Mouse (Mus musculus) cerebellum, adult 11 months (tissue): ENCODE measurements around the gene Agpat1.

ENCODE experiments used
- DNase-seq: peaks from one replicate; pipeline ENCODE4 v3.0.0; 2022

The Agpat1 gene

DNA sequence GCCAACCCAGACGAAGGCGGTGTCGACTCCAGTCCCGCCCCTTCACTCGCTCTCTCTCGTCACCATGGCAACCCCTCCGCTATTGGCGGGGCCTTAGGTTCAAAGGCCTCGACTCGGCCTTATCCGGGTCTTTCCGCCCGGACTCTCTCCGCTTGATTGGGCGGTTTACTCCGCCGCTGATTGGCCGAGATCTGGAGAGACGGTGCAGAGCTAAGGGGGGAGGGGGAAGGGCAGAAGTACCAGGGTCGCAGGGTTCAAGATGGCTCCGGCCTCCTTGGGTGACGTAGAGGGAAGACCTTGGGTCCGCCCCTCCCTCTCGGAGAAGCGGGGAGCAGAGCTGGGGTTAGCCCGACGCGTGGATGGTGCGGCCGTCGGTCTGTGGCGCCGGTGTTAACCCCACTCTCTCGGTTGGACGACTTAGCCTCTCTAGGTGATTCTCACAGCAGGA, at the start of gene Agpat1:
Agpat1 (plus strand) TSS at position 202 of the 448 bp plus-strand sequence.
- peak; percentile 98 for DNase-seq

DNA sequence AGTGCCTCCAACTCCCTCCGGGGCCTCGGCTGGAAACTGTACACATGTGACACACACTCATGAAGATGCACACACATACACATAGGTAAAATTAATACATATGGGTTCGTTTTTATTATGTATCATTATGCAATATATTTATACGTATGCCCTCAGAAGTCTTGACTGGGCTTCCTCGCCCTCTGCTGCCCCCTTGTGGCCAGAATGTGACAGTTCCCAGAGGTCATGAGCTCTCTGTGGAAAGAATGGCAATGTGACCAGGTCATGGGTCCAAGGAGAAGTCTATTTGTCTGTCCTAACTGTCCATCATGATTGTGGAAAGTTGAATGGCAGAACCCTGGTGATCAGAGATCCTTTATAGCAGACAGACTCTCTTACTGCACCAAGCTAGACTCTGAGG, 48.6 kb upstream of the Agpat1 start:
- DNase-seq = peak; percentile 61

DNA sequence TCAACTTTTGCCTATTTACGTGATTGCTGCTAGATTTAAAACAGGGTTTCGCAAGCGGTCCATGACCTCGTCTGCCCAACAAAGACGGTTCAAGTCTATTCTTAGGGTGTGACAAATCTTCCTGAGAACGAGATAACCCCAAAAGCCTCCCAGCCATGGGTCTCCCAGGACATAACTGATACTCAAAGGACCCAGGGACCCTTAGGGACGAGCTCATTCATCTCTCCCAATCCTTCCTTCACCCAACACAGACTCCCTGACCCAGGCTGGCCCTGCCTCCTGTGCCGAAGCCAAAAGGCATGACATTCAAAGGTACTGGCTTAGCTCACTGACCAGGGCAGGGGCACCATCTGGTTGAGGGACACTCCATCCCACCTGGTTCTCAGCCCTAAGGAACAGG, 47.7 kb upstream of the Agpat1 start:
- no peak for DNase-seq

DNA sequence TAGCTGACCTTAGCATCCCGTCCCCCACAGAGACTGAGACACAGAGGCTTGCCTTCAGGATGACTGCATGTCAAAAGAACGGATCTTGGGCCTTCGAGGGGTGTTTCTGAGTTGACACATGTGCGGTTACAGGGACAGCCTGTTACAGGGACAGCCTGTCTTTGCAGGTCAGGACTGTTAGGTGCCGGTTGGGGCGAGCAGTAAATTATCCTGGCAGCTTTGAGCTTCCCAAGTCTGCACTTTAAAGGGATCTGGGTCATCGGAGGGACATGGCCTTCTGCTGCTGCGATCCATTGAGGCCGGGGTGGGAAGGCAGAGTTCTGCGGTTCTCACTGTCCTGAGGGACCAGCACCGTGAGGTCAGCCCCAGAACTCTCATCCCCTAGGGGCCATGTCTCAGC, 46.7 kb upstream of the Agpat1 start:
- no peak for DNase-seq

DNA sequence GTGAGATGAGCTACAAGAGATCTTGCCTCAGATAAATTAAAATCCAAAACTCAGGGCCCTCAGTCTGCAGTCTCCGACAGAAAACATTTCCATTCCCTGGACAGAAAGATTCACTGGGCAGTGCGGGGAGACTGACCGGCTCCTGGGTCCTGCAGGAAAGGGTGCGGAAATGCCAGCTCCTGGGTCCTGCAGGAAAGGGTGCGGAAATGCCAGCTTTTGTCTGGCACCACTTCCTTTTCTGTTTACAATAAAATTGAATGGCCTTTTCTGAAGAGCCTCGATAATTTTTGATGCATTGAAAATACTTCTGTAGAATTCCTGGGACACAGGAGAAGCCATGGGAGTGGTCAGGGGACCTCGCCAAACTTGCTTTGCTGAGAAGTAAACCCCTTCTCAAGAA, 44.9 kb upstream of the Agpat1 start:
- DNase-seq = no peak

DNA sequence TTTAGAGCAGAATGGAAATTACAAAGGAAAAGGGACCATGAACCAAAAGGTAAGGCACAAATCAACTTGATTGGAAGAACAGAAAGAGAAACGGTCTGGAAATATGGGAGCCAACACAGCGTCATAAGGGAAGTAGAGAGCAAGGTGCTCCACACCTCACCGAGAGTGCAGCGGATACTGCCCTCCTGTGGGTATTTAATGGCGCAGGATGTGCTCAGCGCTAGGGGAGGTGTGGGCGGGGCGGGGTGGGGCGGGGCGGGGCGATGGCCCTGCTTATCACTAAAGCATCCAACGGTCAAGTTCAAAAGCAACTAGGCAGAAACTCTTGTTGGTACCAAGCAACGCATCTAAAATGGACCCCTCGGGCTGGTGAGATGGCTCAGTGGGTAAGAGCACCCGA, 44.2 kb upstream of the Agpat1 start:
- DNase-seq = no peak

DNA sequence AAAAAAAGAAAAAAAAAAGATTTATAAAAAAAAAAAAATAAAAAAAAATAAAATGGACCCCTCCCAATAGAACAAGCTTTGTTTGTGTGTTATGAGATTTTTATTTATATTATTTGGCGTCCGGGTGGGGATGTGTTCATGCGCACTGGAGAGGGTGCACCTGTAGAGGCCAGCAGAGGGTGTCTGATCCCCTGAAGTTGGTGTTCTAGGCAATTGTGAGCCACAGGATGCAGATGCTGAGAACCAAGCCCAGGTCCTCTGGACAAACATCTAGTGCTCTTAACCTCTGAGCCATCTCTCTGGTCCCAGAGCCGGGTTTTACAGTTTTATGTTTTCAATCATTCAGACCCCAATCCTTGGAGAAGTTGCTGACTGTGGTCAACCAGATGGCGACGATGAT, 43.6 kb upstream of the Agpat1 start:
- DNase-seq = no peak

DNA sequence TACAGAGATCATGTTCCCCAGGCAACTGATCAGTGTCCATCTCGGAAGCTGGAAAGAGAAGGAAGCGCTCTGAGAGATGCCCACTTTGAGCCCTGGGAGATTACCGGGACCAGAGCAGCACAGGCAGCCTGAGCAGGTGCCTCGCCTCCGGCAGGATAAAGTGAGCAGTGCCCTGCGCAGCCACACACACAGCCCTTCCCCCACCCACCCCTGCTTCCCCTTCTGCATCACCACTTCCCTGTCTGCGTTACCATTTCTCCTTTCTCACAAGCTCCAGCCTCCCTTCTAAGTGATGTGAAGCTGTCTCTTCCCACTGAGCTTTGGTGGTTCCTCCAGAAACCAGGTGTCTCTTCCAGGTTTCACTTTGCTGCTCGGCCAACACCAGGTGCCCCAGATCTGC, 42.9 kb upstream of the Agpat1 start:
- no peak for DNase-seq

DNA sequence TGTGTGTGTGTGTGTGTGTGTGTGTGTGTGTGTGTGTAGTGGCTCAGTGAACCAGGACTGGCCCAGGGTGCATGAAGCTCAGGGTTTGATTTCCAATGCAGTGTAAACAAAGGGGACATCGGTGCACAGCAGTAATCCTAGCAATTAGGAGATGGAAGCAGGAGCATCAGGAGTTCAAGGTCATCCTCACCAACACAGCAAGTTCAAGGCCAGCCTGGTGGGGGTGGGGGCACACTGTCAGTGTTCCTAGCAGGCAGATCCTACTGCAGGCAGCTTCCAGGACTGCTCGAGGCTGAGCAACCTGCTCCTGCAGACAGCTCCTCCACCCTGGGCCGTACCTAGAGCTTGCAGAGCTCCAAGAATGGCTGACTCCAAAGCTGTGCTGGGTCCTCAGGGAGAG, 41.5 kb upstream of the Agpat1 start:
- no peak for DNase-seq

DNA sequence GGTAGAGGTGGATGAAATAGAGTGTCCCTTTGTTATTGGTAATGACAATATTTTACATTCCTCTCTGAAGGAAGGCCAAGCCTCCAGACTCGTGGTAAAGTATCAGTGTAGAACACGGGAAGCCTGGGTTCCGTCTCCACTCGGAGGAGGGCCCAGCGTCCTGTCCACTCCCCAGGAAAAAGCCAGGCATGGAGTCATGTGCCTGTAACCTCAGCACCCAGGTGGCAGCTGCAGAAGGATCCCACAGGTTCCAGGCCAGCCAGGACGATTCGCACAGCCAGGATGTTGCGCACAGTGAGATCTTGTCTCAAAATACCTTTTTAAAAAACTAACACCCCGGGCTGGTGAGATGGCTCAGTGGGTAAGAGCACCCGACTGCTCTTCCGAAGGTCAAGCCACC, 40.7 kb upstream of the Agpat1 start:
- DNase-seq = no peak

DNA sequence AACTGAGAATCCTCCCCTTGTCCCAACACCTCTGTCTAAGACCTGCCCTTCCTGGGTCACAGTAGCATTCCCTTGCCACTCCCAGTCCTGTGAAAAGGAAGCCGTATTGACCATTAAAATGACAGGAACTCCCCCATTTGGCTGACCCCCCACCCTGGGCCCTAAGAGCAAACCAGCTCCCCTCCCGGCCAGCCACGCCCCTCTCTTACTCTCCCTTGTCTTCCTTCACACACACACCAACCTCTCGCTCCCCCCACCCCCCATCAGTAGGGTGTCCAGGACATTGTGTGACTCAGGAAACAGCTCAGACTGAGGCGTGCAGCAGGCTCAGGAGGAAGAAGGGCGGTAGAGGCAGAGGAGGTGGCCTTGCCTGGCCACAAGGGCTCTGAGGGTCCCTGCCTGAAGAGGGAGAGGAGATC, 40.0 kb upstream of the Agpat1 start, which contains the start of gene Notch4:
Notch4 (plus strand) TSS at position 266 of the 419 bp plus-strand sequence.
- DNase-seq = no peak

DNA sequence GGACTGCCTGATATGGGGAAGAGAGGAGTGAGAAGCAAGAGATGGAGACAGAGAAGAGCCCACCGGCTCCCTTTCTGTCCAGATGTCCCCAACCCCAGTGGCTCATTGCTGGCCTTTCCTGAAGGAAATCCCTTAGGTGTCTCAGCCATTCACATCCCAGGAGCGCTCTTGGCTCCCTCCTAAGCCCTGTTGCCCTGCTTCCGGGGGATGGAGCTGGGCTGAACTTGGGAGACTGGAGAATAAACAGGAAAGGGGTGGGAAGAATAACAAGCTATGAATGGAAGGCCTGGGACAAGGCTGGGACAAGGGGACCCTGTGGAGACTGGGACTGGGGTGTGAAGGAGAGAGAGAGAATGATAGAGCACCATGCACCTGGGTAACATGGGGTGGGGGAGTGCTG, 39.3 kb upstream of the Agpat1 start:
- no peak for DNase-seq

DNA sequence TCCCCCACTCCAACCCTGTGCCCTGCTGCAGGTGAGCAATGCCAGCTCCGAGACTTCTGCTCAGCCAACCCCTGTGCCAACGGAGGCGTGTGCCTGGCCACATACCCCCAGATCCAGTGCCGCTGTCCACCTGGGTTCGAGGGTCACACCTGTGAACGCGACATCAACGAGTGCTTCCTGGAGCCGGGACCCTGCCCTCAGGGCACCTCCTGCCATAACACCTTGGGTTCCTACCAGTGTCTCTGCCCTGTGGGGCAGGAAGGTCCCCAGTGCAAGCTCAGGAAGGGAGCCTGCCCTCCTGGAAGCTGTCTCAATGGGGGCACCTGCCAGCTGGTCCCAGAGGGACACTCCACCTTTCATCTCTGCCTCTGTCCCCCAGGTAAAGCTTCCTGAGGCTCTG, 36.8 kb upstream of the Agpat1 start:
- no peak for DNase-seq

DNA sequence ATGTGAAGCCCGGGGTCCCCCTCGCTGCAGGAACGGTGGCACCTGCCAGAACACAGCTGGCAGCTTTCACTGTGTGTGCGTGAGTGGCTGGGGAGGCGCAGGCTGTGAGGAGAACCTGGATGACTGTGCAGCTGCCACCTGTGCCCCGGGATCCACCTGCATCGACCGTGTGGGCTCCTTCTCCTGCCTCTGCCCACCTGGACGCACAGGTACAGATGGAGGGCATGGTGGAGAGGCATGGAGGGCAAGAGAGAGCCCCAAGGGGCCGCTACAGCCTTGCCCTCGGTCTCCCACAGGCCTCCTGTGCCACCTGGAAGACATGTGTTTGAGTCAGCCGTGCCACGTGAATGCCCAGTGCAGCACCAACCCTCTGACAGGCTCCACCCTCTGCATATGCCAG, 35.6 kb upstream of the Agpat1 start:
- no peak for DNase-seq

DNA sequence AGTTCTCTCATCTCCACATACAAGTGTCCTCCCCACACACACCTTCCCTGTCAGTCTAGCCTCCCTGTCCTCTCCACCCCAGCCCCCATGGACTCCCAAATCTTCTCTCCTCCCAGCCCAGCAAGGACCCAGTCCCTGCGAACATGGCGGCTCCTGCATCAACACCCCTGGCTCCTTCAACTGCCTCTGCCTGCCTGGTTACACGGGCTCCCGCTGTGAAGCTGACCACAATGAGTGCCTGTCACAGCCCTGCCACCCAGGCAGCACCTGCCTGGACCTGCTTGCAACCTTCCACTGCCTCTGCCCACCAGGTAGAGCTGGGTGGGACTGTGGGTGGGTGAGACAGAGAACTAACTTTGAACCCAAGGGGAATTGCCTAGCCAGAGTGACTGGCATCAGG, 34.1 kb upstream of the Agpat1 start:
- no peak for DNase-seq

DNA sequence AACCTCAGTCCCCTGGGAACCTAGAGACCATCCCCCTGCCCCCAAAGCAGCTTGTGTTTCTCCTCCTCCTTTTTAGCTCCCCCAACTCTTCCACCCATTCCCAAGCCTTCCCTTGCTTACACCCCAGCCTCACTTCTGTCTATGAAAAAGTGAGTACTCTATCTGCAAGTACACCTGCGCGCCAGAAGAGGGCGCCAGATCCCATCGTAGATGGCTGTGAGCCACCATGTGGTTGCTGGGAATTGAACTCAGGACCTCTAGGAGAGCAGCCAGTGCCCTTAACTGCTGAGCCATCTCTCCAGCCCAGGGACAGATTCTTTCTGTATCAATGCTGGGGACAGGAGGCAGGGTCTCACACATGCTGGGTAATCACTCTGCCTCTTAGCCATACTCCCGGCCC, 32.2 kb upstream of the Agpat1 start:
- no peak for DNase-seq

DNA sequence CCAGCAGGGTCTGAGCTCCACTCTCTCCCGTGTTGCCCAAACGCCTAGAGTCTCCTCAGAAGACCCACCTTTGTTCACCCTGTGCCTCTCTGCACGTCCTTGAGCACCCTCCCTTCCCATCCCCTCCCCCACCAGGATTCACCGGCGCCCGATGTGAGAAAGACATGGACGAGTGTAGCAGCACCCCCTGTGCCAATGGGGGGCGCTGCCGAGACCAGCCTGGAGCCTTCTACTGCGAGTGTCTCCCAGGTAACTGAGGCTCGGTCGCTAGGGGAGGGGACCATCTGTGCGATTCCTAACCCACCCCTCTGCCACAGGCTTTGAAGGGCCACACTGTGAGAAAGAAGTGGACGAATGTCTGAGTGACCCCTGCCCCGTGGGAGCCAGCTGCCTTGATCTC, 31.7 kb upstream of the Agpat1 start:
- no peak for DNase-seq

DNA sequence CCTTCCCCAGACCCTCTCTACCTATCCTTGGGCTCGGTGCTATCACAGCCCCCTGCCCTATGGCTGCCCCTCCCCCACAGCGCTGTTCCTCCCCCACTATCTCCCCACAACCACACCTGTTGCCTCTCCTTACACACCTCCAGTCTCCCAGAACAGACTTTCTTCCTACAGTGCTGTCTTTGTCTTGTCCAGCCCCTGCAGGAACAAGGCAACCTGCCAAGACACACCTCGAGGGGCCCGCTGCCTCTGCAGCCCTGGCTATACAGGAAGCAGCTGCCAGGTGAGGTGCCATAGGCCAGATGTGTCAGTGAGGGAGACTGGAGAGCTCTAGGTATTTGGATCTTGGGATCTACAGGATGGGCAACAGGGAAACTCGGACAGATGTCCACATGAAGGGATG, 27.5 kb upstream of the Agpat1 start:
- no peak for DNase-seq

DNA sequence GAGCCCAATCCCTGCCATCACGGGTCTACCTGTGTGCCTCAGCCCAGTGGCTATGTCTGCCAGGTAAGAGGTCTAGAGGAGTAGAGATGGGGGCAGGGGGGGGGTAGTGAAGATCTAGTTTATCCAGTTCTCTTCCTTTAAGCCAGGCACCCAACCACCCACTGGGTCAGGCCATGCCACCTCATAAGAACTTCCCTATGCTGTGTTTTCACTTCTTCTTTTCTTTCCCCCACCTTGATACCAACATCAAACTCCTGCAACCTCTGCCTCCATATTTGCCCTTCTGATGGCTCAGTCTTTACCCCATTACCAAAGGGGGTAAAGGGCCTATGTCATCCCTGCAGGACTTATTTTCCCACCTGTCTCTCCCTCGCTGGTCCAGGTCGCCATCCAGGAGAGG, 26.0 kb upstream of the Agpat1 start:
- no peak for DNase-seq

DNA sequence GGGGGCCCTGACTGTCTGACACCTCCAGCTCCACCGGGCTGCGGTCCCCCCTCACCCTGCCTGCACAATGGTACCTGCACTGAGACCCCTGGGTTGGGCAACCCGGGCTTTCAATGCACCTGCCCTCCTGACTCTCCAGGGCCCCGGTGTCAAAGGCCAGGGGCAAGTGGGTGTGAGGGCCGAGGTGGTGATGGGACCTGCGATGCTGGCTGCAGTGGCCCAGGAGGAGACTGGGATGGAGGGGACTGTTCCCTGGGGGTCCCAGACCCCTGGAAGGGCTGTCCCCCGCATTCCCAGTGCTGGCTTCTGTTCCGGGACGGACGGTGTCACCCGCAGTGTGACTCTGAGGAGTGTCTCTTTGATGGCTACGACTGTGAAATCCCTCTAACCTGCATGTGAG, 21.5 kb upstream of the Agpat1 start:
- DNase-seq = no peak

DNA sequence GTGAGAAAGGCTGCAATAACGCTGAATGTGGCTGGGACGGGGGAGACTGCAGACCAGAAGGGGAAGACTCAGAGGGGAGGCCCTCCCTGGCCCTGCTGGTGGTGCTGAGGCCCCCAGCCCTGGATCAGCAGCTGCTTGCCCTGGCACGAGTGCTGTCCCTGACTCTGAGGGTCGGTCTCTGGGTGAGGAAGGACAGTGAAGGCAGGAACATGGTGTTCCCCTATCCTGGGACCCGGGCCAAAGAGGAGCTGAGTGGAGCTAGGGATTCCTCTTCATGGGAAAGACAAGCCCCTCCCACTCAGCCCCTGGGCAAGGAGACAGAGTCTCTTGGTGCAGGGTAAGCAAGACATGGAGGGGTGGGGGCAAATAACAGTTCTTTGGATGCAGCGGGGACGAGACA, 20.7 kb upstream of the Agpat1 start:
- peak; percentile 29 for DNase-seq

DNA sequence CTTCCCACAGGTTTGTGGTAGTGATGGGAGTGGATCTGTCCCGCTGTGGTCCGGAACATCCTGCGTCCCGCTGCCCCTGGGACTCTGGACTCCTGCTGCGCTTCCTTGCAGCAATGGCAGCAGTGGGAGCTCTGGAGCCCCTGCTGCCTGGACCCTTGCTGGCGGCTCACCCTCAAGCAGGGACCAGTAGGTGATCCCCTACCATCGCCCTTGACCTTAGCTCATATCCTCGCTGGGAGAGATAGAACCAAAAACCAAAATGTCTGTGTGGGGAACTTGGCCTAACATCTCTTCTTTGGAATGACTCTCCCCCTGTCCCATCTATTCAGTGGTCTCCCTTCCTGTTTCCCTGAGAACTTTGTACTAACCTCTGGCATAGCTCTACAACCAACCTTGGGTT, 20.2 kb upstream of the Agpat1 start:
- DNase-seq = no peak

DNA sequence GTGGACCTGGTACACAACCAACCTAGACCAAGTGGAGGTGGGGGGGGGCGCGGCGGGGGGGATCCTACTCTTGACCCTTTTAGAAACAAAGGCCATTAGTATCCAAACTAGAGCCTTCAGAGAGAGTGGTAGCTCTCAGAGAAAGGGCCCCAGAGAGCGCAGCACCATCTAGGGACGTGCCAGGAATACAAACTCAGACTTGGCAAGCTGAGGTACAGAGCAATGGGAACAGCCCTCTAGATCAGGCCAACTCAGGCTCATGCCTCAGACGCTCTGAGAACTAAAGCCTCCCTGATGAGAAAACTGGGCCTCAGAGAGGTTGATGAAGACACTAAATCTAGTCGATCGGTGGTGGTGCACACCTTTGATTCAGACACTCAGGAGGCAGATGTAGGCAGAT, 18.9 kb upstream of the Agpat1 start:
- peak; percentile 17 for DNase-seq

DNA sequence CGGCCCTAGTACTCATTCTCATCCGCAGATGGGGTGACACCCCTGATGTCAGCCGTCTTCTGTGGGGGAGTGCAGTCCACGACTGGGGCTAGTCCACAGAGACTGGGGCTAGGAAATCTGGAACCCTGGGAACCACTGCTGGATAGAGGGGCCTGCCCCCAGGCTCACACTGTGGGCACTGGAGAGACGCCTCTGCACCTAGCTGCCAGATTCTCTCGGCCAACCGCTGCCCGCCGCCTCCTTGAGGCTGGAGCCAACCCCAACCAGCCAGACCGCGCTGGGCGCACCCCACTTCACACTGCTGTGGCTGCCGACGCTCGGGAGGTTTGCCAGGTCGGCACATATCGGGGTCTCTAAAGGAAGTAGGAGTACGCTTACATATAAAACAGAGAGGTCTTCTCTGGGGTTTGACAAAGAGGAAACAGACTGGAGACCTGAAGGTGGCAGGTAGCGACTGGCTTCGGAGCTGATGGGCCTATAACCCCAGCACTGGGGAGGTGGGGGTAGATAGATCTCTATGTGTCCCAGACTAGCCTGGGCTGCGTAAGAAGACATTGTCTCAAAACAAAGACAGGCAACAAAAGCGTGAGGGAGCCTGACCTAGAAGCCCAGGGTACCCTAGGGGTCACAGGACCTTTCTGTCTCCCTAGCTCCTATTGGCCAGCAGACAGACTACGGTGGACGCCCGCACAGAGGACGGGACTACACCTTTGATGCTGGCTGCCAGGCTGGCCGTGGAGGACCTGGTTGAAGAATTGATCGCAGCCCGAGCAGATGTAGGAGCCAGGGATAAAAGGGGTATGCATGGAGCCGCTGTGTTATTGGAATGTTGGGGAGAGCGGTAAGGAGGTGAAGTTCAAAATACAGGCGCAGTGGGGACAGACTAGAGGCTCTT, 17.9 kb upstream of the Agpat1 start:
- peak; percentile 44 for DNase-seq

DNA sequence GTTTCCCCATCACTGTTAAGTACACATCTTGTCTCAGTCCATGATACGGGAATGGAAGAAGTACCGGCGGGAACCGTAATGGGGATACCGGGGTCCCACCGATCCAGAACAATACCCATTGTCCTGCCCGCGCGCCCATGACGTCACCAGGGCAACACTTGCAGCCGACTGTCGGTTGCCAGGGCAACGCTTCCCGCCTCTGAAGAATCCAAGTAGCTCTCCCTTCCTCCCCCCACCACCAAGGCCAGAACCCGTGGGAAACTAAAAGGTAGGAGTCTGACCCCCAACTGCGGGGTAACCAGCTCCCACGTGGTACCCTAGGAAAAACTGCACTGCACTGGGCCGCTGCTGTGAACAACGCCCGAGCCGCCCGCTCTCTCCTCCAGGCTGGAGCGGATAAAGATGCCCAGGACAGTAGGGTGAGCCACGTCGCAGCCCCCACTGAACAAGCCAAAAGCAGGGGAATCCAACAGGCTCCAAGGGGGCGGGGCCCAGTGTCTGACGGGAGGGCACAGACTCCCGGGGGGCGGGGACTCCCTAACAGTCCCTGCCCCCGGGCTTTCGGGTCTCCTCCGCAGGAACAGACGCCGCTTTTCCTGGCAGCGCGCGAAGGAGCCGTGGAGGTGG, 17.2 kb upstream of the Agpat1 start:
- DNase-seq = peak; percentile 86
